In the genomic region with DNA sequence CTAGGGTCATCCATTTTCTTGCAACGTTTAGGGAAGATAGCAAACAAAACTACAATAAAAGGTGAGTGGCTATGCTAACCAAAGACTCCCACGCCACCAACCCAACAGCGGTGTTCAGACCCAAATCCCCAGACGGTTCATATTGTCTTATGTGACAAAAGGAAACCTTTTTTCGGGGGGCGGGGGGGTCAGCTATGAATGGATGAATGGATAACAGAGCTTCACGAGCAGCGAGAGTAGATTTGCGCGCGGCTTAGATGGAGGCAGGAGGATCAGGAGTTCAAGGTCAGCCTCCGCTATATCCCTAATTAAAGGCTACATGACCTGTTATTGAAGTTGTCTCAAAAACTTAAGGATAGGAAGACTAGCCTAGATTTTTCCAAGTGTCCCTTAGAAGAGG, we compare ENCODE assay signal across 9 mouse cellular contexts. TPM values are rescaled to one million over a fixed set of nuclear protein-coding genes. Genes with fewer than 3 reads are reported as not detected.
A peak's percentile ranks its signal among the peaks of the same experiment; 100 is the strongest.
DNase-seq lines count a peak whose midpoint lies in the region; ATAC-seq and TF ChIP-seq lines count a peak whose summit lies in the region.
"Had no signal": no experiment of that assay in that cellular context is flagged by ENCODE, and none has a peak within 500 bp of the region (broad histone marks: within the 10 kb centered on the region; RNA-seq: fewer than 3 reads in every experiment).

No protein-coding gene starts in this region.

- H3K4me1 ChIP-seq in hindbrain, embryonic 14.5 days (replicated peaks; ENCODE audit: control insufficient read depth, insufficient read depth, low read length) = no peaks in the 10 kb centered on the region

- no peak for ATAC-seq in hindbrain, embryonic 14.5 days (ENCODE audit: low FRiP score)

- peak overlapping the region; percentile 65 for H3K9ac ChIP-seq in hindbrain, embryonic 14.5 days

- no peak for TF ChIP-seq CTCF in layer of hippocampus, adult 2 months (conservative IDR thresholded peaks at IDR 0.05)

- H3K27me3 ChIP-seq in hindbrain, embryonic 14.5 days (ENCODE audit: control insufficient read depth, insufficient read depth, low read length) = 0 out of 2 replicates have a peak, but pooled peaks cover 5% of the 10 kb centered on the region

- no peak for DNase-seq in layer of hippocampus, adult 2 months (ENCODE audit: low spot score in 2 of 2)
- DNase-seq in layer of hippocampus, postnatal 36 days = no peak
- peak; percentile 69 for DNase-seq in c-Kit-positive CD71-positive TER-119-positive erythroid progenitor cells, embryonic 14.5 days (ENCODE audit: low spot score)
- DNase-seq in hindbrain, embryonic 14.5 days (ENCODE audit: low spot score) = peak; percentile 66
- DNase-seq in urinary bladder, postnatal 10 days (ENCODE audit: low spot score) = no peak
- DNase-seq in right cerebral cortex, postnatal 25 days = no peak
- DNase-seq in urinary bladder, postnatal 36 days (ENCODE audit: low spot score in 2 of 2) = no peak

- peak overlapping the region; percentile 49 for H3K4me2 ChIP-seq in hindbrain, embryonic 14.5 days (replicated peaks)

- no peaks in the 10 kb centered on the region for H3K79me2 ChIP-seq in macrophage (ENCODE audit: inconsistent target)

- 4% methylated on average over 12 of the region's 12 CpGs for WGBS in hindbrain, embryonic 14.5 days
- WGBS in macrophage (ENCODE audit: missing documents) = 19% methylated on average over 12 of the region's 12 CpGs

- H3K9me3 ChIP-seq in hindbrain, embryonic 14.5 days (ENCODE audit: control insufficient read depth, low read length) = no peaks in the 10 kb centered on the region

- H3K27ac ChIP-seq in layer of hippocampus, adult 2 months = peak overlapping the region; percentile 93; the same call in 1 of the 2 replicates
- peak overlapping the region; percentile 91 for H3K27ac ChIP-seq in hindbrain, embryonic 14.5 days
- H3K27ac ChIP-seq in macrophage = no peak overlapping the region

- no peaks in the 10 kb centered on the region for H3K36me3 ChIP-seq in hindbrain, embryonic 14.5 days (replicated peaks; ENCODE audit: control insufficient read depth, insufficient read depth)
- H3K36me3 ChIP-seq in macrophage (ENCODE audit: inconsistent target) = no peaks in the 10 kb centered on the region

- peak overlapping the region; percentile 72 for H3K4me3 ChIP-seq in layer of hippocampus, adult 2 months
- peak overlapping the region; percentile 52 for H3K4me3 ChIP-seq in hindbrain, embryonic 14.5 days (replicated peaks; ENCODE audit: low read length)
- peak overlapping the region; percentile 57 for H3K4me3 ChIP-seq in macrophage (ENCODE audit: inconsistent target)

RNA-seq across cellular contexts. Expression of a gene that starts 6.3 kb away (rescaled TPM):
- 10 to 100 TPM; 32.5 to 32.8 TPM for total RNA-seq in layer of hippocampus, adult 2 months (2021)
- total RNA-seq in layer of hippocampus, postnatal 36 days (2021) = 10 to 100 TPM; 24.8 to 26.7 TPM
- polyA plus RNA-seq in hindbrain, embryonic 14.5 days (2014; fragmentation: Nextera tagmentation; extraction: Ambion mirVana) = 15.0 and 15.9 TPM in 2 replicates
- 10 to 100 TPM in 22 of 26 experiments, 1 to 10 TPM in 4; 2.3 to 88.2 (median 36.8) TPM for total RNA-seq in macrophage (2018; cell fraction: chromatin; rRNA removed)
- 10 to 100 TPM; 17.1 to 41.1 (median 29.6) TPM for total RNA-seq in macrophage (2018; cell fraction: cytosol; rRNA removed)
- 10 to 100 TPM; 11.8 to 48.9 (median 27.3) TPM for total RNA-seq in macrophage (2018; cell fraction: nucleus; rRNA removed)
- 19.4 to 32.2 TPM (median 21.0 TPM) in 3 replicates for polyA plus RNA-seq in macrophage (2018)

RNA-seq across cellular contexts. Expression of a gene that starts 24.2 kb away (rescaled TPM):
- under 1 TPM in 1 of 2 experiments, not detected in 1; 0.37 TPM for total RNA-seq in layer of hippocampus, adult 2 months (2021)
- total RNA-seq in layer of hippocampus, postnatal 36 days (2021) = not detected
- not detected in 2 replicates for polyA plus RNA-seq in hindbrain, embryonic 14.5 days (2014; fragmentation: Nextera tagmentation; extraction: Ambion mirVana)
- not detected for total RNA-seq in macrophage (2018; cell fraction: chromatin; rRNA removed)
- total RNA-seq in macrophage (2018; cell fraction: cytosol; rRNA removed) = not detected
- total RNA-seq in macrophage (2018; cell fraction: nucleus; rRNA removed) = not detected
- polyA plus RNA-seq in macrophage (2018) = not detected in 3 replicates
- total RNA-seq: common myeloid progenitor, adult 5-6 weeks had no signal

Comparison
In these comparisons a context has a peak if more than half of its experiments do, and no peak if none do; other contexts are left out.
1. DNase-seq: peak in c-Kit-positive CD71-positive TER-119-positive erythroid progenitor cells, embryonic 14.5 days (single experiment) and hindbrain, embryonic 14.5 days (single experiment); none in layer of hippocampus, adult 2 months (0 of 2), layer of hippocampus, postnatal 36 days (0 of 2), urinary bladder, postnatal 10 days (single experiment), right cerebral cortex, postnatal 25 days (single experiment) and urinary bladder, postnatal 36 days (0 of 2).
2. Peak in every context shown above with its lines, with median percentiles within 50 percentile points of each other: H3K4me3 ChIP-seq.